Mouse (Mus musculus): Measurements from ENCODE around the gene Krtap2-4. TPM values are rescaled to one million over a fixed set of nuclear protein-coding genes. Genes with fewer than 3 reads are reported as not detected.

Gene Krtap2-4
- total and polyA plus RNA-seq, 3 experiments = not detected

DNA sequence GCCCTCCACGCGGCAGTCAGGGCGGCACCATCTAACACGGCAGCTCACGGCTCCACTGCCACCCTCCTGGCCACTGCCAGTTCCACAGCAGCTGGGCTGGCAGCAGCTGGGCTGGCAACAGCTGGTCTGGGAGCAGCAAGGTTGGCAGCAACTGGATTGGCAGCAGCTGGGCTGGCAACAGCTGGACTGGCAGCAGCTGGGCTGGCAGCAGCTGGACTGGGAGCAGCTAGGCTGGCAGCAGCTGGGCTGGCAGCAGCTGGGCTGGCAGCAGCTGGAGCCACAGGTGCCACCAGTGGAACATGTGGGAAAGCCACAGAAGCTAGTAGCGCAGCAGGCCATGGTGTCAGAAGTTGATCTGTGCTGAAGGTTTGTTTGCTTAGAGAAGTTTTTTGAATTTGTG lies 23.7 kb downstream of the Krtap2-4 start, which contains the start of gene Krtap1-3:
TSS of gene Krtap1-3 (minus strand) at position 359 of the 400 bp plus-strand sequence.
- H3K4me1 ChIP-seq (ENCODE audit: insufficient read depth, low read depth, low read length) = no peaks in the 10 kb centered on the region
- no peak within 1 kb of the TSS for H3K4me3 ChIP-seq (ENCODE audit: low read depth, low read length)
- no peaks in the 10 kb centered on the region for H3K36me3 ChIP-seq (replicated peaks)
- no peaks in the 10 kb centered on the region for H3K27me3 ChIP-seq (ENCODE audit: insufficient read depth, low read length)
- no peak for ATAC-seq (ENCODE audit: extremely low read depth, insufficient number of reproducible peaks, low FRiP score, poor library complexity, severe bottlenecking)
- H3K9me3 ChIP-seq (replicated peaks) = peaks cover 11% of the 10 kb centered on the region
- TF ChIP-seq POLR2AphosphoS5 (IDR thresholded peaks at IDR 0.05; ENCODE audit: insufficient replicate concordance, low read depth, low read length) (no peak), GATA2 (IDR thresholded peaks at IDR 0.05; ENCODE audit: borderline replicate concordance, low read depth, low read length) (no peak), TAL1 (conservative IDR thresholded peaks at IDR 0.05; ENCODE audit: low read depth, low read length) (no peak), GATA1 (IDR thresholded peaks at IDR 0.05; ENCODE audit: borderline replicate concordance, low read length) (no peak), CTCF (IDR thresholded peaks at IDR 0.05; ENCODE audit: low read depth, low read length) (no peak)
- no peak for DNase-seq (ENCODE audit: low spot score)

DNA sequence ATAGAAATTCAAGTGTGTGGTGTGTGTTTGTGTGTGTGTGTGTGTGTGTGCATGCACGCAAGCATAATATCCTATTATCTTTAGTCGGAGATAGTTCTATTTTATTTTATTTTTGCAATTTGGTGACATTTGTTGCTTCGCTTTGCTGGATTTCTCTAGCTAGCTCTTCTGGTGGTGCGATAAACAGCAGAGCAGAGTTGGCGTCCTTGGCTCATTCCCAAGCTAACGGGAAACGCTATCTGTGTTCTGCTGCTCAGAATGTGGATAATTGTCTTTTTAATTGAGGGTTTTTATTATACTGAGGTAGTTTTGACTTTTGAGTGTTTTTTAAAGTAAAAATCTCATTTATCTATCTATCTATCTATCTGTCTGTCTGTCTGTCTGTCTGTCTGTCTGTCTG lies 29.6 kb downstream of the Krtap2-4 start:
- ATAC-seq (ENCODE audit: extremely low read depth, insufficient number of reproducible peaks, low FRiP score, poor library complexity, severe bottlenecking) (no peak), DNase-seq (ENCODE audit: low spot score) (no peak)
- Histone ChIP-seq H3K4me1 (ENCODE audit: insufficient read depth, low read depth, low read length) (no peaks in the 10 kb centered on the region), H3K27me3 (ENCODE audit: insufficient read depth, low read length) (no peaks in the 10 kb centered on the region), H3K36me3 (replicated peaks) (no peaks in the 10 kb centered on the region), H3K9me3 (replicated peaks) (peaks cover 11% of the 10 kb centered on the region), H3K4me3 (ENCODE audit: low read depth, low read length) (no peak overlapping the region)
- TF ChIP-seq TAL1 (conservative IDR thresholded peaks at IDR 0.05; ENCODE audit: low read depth, low read length) (no peak), POLR2AphosphoS5 (IDR thresholded peaks at IDR 0.05; ENCODE audit: insufficient replicate concordance, low read depth, low read length) (no peak), GATA2 (IDR thresholded peaks at IDR 0.05; ENCODE audit: borderline replicate concordance, low read depth, low read length) (no peak), CTCF (IDR thresholded peaks at IDR 0.05; ENCODE audit: low read depth, low read length) (no peak), GATA1 (IDR thresholded peaks at IDR 0.05; ENCODE audit: borderline replicate concordance, low read length) (no peak)

DNA sequence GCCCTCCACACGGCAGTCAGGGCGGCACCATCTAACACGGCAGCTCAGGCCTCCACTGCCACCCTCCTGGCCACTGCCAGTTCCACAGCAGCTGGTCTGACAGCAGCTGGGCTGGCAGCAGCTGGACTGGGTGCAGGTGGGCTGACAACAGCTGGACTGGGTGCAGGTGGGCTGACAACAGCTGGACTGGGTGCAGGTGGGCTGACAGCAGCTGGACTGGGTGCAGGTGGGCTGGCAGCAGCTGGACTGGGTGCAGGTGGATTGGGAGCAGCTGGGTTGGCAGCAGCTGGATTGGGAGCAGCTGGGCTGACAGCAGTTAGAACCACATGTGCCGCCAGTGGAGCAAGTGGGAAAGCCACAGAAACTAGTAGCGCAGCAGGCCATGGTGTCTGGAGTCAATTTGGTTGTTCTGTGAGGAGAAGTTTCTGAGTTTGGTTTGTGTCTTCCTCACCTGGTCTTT lies 31.4 kb downstream of the Krtap2-4 start, which contains the start of gene Krtap1-4:
TSS of gene Krtap1-4 (minus strand) at position 410 of the 460 bp plus-strand sequence.
- TF ChIP-seq POLR2AphosphoS5 (IDR thresholded peaks at IDR 0.05; ENCODE audit: insufficient replicate concordance, low read depth, low read length) (no peak), GATA1 (IDR thresholded peaks at IDR 0.05; ENCODE audit: borderline replicate concordance, low read length) (no peak), CTCF (IDR thresholded peaks at IDR 0.05; ENCODE audit: low read depth, low read length) (no peak), TAL1 (conservative IDR thresholded peaks at IDR 0.05; ENCODE audit: low read depth, low read length) (no peak), GATA2 (IDR thresholded peaks at IDR 0.05; ENCODE audit: borderline replicate concordance, low read depth, low read length) (no peak)
- DNase-seq (ENCODE audit: low spot score) (no peak), ATAC-seq (ENCODE audit: extremely low read depth, insufficient number of reproducible peaks, low FRiP score, poor library complexity, severe bottlenecking) (no peak)
- Histone ChIP-seq H3K4me3 (ENCODE audit: low read depth, low read length) (no peak within 1 kb of the TSS), H3K27me3 (ENCODE audit: insufficient read depth, low read length) (no peaks in the 10 kb centered on the region), H3K4me1 (ENCODE audit: insufficient read depth, low read depth, low read length) (no peaks in the 10 kb centered on the region), H3K36me3 (replicated peaks) (no peaks in the 10 kb centered on the region), H3K9me3 (replicated peaks) (peaks cover 11% of the 10 kb centered on the region)

DNA sequence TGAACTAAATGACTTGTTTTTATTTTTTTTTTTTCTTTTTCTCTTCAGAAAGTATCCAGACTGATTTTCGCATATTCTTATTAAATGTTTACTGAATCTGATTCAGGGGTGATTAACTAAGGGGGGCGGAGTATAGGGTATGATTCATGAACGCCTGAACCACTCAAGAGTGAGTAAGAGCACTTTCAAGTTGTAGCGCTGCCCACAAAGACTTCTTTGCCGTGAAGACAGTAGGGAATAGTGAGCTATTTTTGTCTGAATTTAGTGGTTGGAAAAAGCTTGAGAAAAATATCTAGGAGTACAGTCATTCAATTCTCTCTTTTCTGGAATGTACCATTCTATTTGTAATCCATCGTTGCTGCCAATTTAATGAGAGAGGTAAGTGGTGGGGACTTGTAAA lies 33.1 kb downstream of the Krtap2-4 start:
- no peak overlapping the region for H3K4me3 ChIP-seq (ENCODE audit: low read depth, low read length)
- TF ChIP-seq CTCF (IDR thresholded peaks at IDR 0.05; ENCODE audit: low read depth, low read length) = no peak
- no peak for TF ChIP-seq POLR2AphosphoS5 (IDR thresholded peaks at IDR 0.05; ENCODE audit: insufficient replicate concordance, low read depth, low read length)
- no peak for TF ChIP-seq GATA1 (IDR thresholded peaks at IDR 0.05; ENCODE audit: borderline replicate concordance, low read length)
- TF ChIP-seq TAL1 (conservative IDR thresholded peaks at IDR 0.05; ENCODE audit: low read depth, low read length) = no peak
- no peak for TF ChIP-seq GATA2 (IDR thresholded peaks at IDR 0.05; ENCODE audit: borderline replicate concordance, low read depth, low read length)
- H3K36me3 ChIP-seq (replicated peaks) = no peaks in the 10 kb centered on the region
- no peaks in the 10 kb centered on the region for H3K4me1 ChIP-seq (ENCODE audit: insufficient read depth, low read depth, low read length)
- H3K9me3 ChIP-seq (replicated peaks) = peaks cover 11% of the 10 kb centered on the region
- ATAC-seq (ENCODE audit: extremely low read depth, insufficient number of reproducible peaks, low FRiP score, poor library complexity, severe bottlenecking) (no peak), DNase-seq (ENCODE audit: low spot score) (no peak)
- H3K27me3 ChIP-seq (ENCODE audit: insufficient read depth, low read length) = no peaks in the 10 kb centered on the region

GRCm38 (mm10) chr11:99581051-99581450 lies 33.6 kb downstream of the Krtap2-4 start:
- TF ChIP-seq POLR2AphosphoS5 (IDR thresholded peaks at IDR 0.05; ENCODE audit: insufficient replicate concordance, low read depth, low read length) (no peak), GATA1 (IDR thresholded peaks at IDR 0.05; ENCODE audit: borderline replicate concordance, low read length) (no peak), TAL1 (conservative IDR thresholded peaks at IDR 0.05; ENCODE audit: low read depth, low read length) (no peak), CTCF (IDR thresholded peaks at IDR 0.05; ENCODE audit: low read depth, low read length) (no peak), GATA2 (IDR thresholded peaks at IDR 0.05; ENCODE audit: borderline replicate concordance, low read depth, low read length) (no peak)
- H3K4me1 ChIP-seq (ENCODE audit: insufficient read depth, low read depth, low read length) = no peaks in the 10 kb centered on the region
- H3K27me3 ChIP-seq (ENCODE audit: insufficient read depth, low read length) = no peaks in the 10 kb centered on the region
- ATAC-seq (ENCODE audit: extremely low read depth, insufficient number of reproducible peaks, low FRiP score, poor library complexity, severe bottlenecking) = no peak
- H3K36me3 ChIP-seq (replicated peaks) = no peaks in the 10 kb centered on the region
- H3K9me3 ChIP-seq (replicated peaks) = peaks cover 11% of the 10 kb centered on the region
- DNase-seq (ENCODE audit: low spot score) = no peak
- no peak overlapping the region for H3K4me3 ChIP-seq (ENCODE audit: low read depth, low read length)

DNA sequence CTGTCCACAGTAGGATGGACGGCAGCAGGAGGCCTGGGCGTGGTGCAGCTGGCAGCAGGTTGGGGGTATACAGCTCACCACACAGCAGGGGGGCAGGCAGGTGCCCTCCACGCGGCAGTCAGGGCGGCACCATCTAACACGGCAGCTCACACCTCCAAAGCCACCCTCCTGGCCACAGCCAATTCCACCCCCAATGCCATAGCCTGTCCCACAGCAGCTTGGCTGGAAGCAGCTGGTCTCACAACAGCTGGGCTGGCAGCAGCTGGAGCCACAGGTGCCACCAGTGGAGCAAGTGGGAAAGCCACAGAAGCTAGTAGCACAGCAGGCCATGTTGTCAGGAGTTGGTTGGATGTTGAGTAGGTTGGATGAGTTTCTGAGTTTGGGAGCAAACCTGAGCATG lies 34.0 kb downstream of the Krtap2-4 start, which contains the start of gene Krtap1-5:
TSS of gene Krtap1-5 (minus strand) at position 381 of the 400 bp plus-strand sequence.
- no peak for ATAC-seq (ENCODE audit: extremely low read depth, insufficient number of reproducible peaks, low FRiP score, poor library complexity, severe bottlenecking)
- DNase-seq (ENCODE audit: low spot score) = no peak
- Histone ChIP-seq H3K27me3 (ENCODE audit: insufficient read depth, low read length) (no peaks in the 10 kb centered on the region), H3K9me3 (replicated peaks) (peaks cover 11% of the 10 kb centered on the region), H3K36me3 (replicated peaks) (no peaks in the 10 kb centered on the region), H3K4me1 (ENCODE audit: insufficient read depth, low read depth, low read length) (no peaks in the 10 kb centered on the region), H3K4me3 (ENCODE audit: low read depth, low read length) (no peak within 1 kb of the TSS)
- TF ChIP-seq POLR2AphosphoS5 (IDR thresholded peaks at IDR 0.05; ENCODE audit: insufficient replicate concordance, low read depth, low read length) (no peak), GATA2 (IDR thresholded peaks at IDR 0.05; ENCODE audit: borderline replicate concordance, low read depth, low read length) (no peak), CTCF (IDR thresholded peaks at IDR 0.05; ENCODE audit: low read depth, low read length) (no peak), TAL1 (conservative IDR thresholded peaks at IDR 0.05; ENCODE audit: low read depth, low read length) (no peak), GATA1 (IDR thresholded peaks at IDR 0.05; ENCODE audit: borderline replicate concordance, low read length) (no peak)
